Mouse (Mus musculus): Measurements from ENCODE around the gene Gm44965. TPM values are rescaled to one million over a fixed set of nuclear protein-coding genes. Genes with fewer than 3 reads are reported as not detected.

Gene Gm44965
- not detected in 2 replicates for polyA plus RNA-seq (2015; fragmentation: Nextera tagmentation; extraction: Ambion mirVana)

- peak within 1 kb of the TSS; percentile 69 for H3K4me2 ChIP-seq (ENCODE audit: low read depth, low read length)
- peak; percentile 89 for ATAC-seq (ENCODE audit: low read depth)
- H3K27ac ChIP-seq (ENCODE audit: low read length), result peak within 1 kb of the TSS; percentile 76
- peaks cover 9% of the 10 kb centered on the region for H3K4me1 ChIP-seq (ENCODE audit: control insufficient read depth, low read depth, low read length)
- WGBS (ENCODE audit: insufficient replicate concordance), result 8% methylated on average over 45 of the region's 45 CpGs
- peak within 1 kb of the TSS; percentile 70 for H3K4me3 ChIP-seq (ENCODE audit: low read depth, low read length)
- H3K9ac ChIP-seq (ENCODE audit: low read depth, low read length), result peak within 1 kb of the TSS; percentile 70
- peaks cover 23% of the 10 kb centered on the region for H3K36me3 ChIP-seq (ENCODE audit: control insufficient read depth, insufficient read depth)
- H3K9me3 ChIP-seq (replicated peaks; ENCODE audit: control insufficient read depth, low read length), result no peaks in the 10 kb centered on the region
- no peaks in the 10 kb centered on the region for H3K27me3 ChIP-seq (ENCODE audit: control insufficient read depth, insufficient read depth, low read depth, low read length)
These were observed at the start of gene Gm44965, which contains the start of gene Repin1 for GRCm38 (mm10) chr6:48593158-48594042. Gm44965 (plus strand) TSS chr6:48593941. Repin1 (plus strand) TSS chr6:48593883.

- 55% methylated on average over 5 of the region's 5 CpGs for WGBS (ENCODE audit: insufficient replicate concordance)
- no peak for ATAC-seq (ENCODE audit: low read depth)
- no peak overlapping the region for H3K4me2 ChIP-seq (ENCODE audit: low read depth, low read length)
- no peak overlapping the region for H3K4me3 ChIP-seq (ENCODE audit: low read depth, low read length)
- H3K27me3 ChIP-seq (ENCODE audit: control insufficient read depth, insufficient read depth, low read depth, low read length), result no peaks in the 10 kb centered on the region
- H3K4me1 ChIP-seq (ENCODE audit: control insufficient read depth, low read depth, low read length), result no peaks in the 10 kb centered on the region
- H3K36me3 ChIP-seq (ENCODE audit: control insufficient read depth, insufficient read depth), result no peaks in the 10 kb centered on the region
- no peak overlapping the region for H3K9ac ChIP-seq (ENCODE audit: low read depth, low read length)
- H3K27ac ChIP-seq (ENCODE audit: low read length), result no peak overlapping the region
- H3K9me3 ChIP-seq (replicated peaks; ENCODE audit: control insufficient read depth, low read length), result no peaks in the 10 kb centered on the region
These were observed 48.5 kb upstream of the Gm44965 start for GRCm38 (mm10) chr6:48545251-48545650.

- H3K4me1 ChIP-seq (ENCODE audit: control insufficient read depth, low read depth, low read length), result no peaks in the 10 kb centered on the region
- no peak for ATAC-seq (ENCODE audit: low read depth)
- H3K9ac ChIP-seq (ENCODE audit: low read depth, low read length), result no peak overlapping the region
- H3K36me3 ChIP-seq (ENCODE audit: control insufficient read depth, insufficient read depth), result no peaks in the 10 kb centered on the region
- H3K4me2 ChIP-seq (ENCODE audit: low read depth, low read length), result no peak overlapping the region
- no peak overlapping the region for H3K4me3 ChIP-seq (ENCODE audit: low read depth, low read length)
- no peak overlapping the region for H3K27ac ChIP-seq (ENCODE audit: low read length)
- WGBS (ENCODE audit: insufficient replicate concordance), result 11% methylated on average over 1 of the region's 1 CpGs
- no peaks in the 10 kb centered on the region for H3K27me3 ChIP-seq (ENCODE audit: control insufficient read depth, insufficient read depth, low read depth, low read length)
- no peaks in the 10 kb centered on the region for H3K9me3 ChIP-seq (replicated peaks; ENCODE audit: control insufficient read depth, low read length)
These were observed 47.5 kb upstream of the Gm44965 start for GRCm38 (mm10) chr6:48546271-48546670.

- Histone ChIP-seq H3K36me3 (ENCODE audit: control insufficient read depth, insufficient read depth) (no peaks in the 10 kb centered on the region), H3K4me2 (ENCODE audit: low read depth, low read length) (no peak overlapping the region), H3K4me3 (ENCODE audit: low read depth, low read length) (no peak overlapping the region), H3K4me1 (ENCODE audit: control insufficient read depth, low read depth, low read length) (no peaks in the 10 kb centered on the region), H3K9me3 (replicated peaks; ENCODE audit: control insufficient read depth, low read length) (no peaks in the 10 kb centered on the region), H3K27me3 (ENCODE audit: control insufficient read depth, insufficient read depth, low read depth, low read length) (no peaks in the 10 kb centered on the region), H3K9ac (ENCODE audit: low read depth, low read length) (no peak overlapping the region), H3K27ac (ENCODE audit: low read length) (no peak overlapping the region)
- WGBS (ENCODE audit: insufficient replicate concordance), result 55% methylated on average over 4 of the region's 4 CpGs
- ATAC-seq (ENCODE audit: low read depth), result no peak
These were observed 46.9 kb upstream of the Gm44965 start for GRCm38 (mm10) chr6:48546858-48547257.

GRCm38 (mm10) chr6:48548314-48548713 is 45.4 kb upstream of the Gm44965 start:
- no peak for ATAC-seq (ENCODE audit: low read depth)
- Histone ChIP-seq H3K9me3 (replicated peaks; ENCODE audit: control insufficient read depth, low read length) (no peaks in the 10 kb centered on the region), H3K9ac (ENCODE audit: low read depth, low read length) (no peak overlapping the region), H3K27me3 (ENCODE audit: control insufficient read depth, insufficient read depth, low read depth, low read length) (no peaks in the 10 kb centered on the region), H3K4me1 (ENCODE audit: control insufficient read depth, low read depth, low read length) (no peaks in the 10 kb centered on the region), H3K27ac (ENCODE audit: low read length) (no peak overlapping the region), H3K4me2 (ENCODE audit: low read depth, low read length) (no peak overlapping the region), H3K36me3 (ENCODE audit: control insufficient read depth, insufficient read depth) (no peaks in the 10 kb centered on the region), H3K4me3 (ENCODE audit: low read depth, low read length) (no peak overlapping the region)
- 59% methylated on average over 6 of the region's 6 CpGs for WGBS (ENCODE audit: insufficient replicate concordance)

GRCm38 (mm10) chr6:48552918-48553317 is 40.8 kb upstream of the Gm44965 start:
- WGBS (ENCODE audit: insufficient replicate concordance), result 43% methylated on average over 4 of the region's 4 CpGs
- Histone ChIP-seq H3K4me3 (ENCODE audit: low read depth, low read length) (no peak overlapping the region), H3K4me2 (ENCODE audit: low read depth, low read length) (no peak overlapping the region), H3K4me1 (ENCODE audit: control insufficient read depth, low read depth, low read length) (no peaks in the 10 kb centered on the region), H3K36me3 (ENCODE audit: control insufficient read depth, insufficient read depth) (no peaks in the 10 kb centered on the region), H3K9ac (ENCODE audit: low read depth, low read length) (no peak overlapping the region), H3K9me3 (replicated peaks; ENCODE audit: control insufficient read depth, low read length) (no peaks in the 10 kb centered on the region), H3K27ac (ENCODE audit: low read length) (no peak overlapping the region), H3K27me3 (ENCODE audit: control insufficient read depth, insufficient read depth, low read depth, low read length) (no peaks in the 10 kb centered on the region)
- ATAC-seq (ENCODE audit: low read depth), result no peak

- Histone ChIP-seq H3K36me3 (ENCODE audit: control insufficient read depth, insufficient read depth) (no peaks in the 10 kb centered on the region), H3K9me3 (replicated peaks; ENCODE audit: control insufficient read depth, low read length) (no peaks in the 10 kb centered on the region), H3K27ac (ENCODE audit: low read length) (peak overlapping the region; percentile 89; the same call in 1 of the 2 replicates), H3K9ac (ENCODE audit: low read depth, low read length) (no peak overlapping the region), H3K4me1 (ENCODE audit: control insufficient read depth, low read depth, low read length) (no peaks in the 10 kb centered on the region), H3K4me2 (ENCODE audit: low read depth, low read length) (peak overlapping the region; percentile 51; the same call in 1 of the 2 replicates), H3K27me3 (ENCODE audit: control insufficient read depth, insufficient read depth, low read depth, low read length) (no peaks in the 10 kb centered on the region), H3K4me3 (ENCODE audit: low read depth, low read length) (no peak overlapping the region)
- 63% methylated on average over 4 of the region's 4 CpGs for WGBS (ENCODE audit: insufficient replicate concordance)
- ATAC-seq (ENCODE audit: low read depth), result no peak
These were observed 39.9 kb upstream of the Gm44965 start for GRCm38 (mm10) chr6:48553819-48554218.

GRCm38 (mm10) chr6:48554280-48555103 is 39.2 kb upstream of the Gm44965 start, which contains the start of gene Lrrc61:
Lrrc61 (plus strand) TSS chr6:48554796.
- Histone ChIP-seq H3K9me3 (replicated peaks; ENCODE audit: control insufficient read depth, low read length) (no peaks in the 10 kb centered on the region), H3K4me2 (ENCODE audit: low read depth, low read length) (peak within 1 kb of the TSS; percentile 51), H3K4me3 (ENCODE audit: low read depth, low read length) (peak within 1 kb of the TSS; percentile 58), H3K27ac (ENCODE audit: low read length) (peak within 1 kb of the TSS; percentile 89), H3K4me1 (ENCODE audit: control insufficient read depth, low read depth, low read length) (no peaks in the 10 kb centered on the region), H3K27me3 (ENCODE audit: control insufficient read depth, insufficient read depth, low read depth, low read length) (no peaks in the 10 kb centered on the region), H3K9ac (ENCODE audit: low read depth, low read length) (peak within 1 kb of the TSS; percentile 3), H3K36me3 (ENCODE audit: control insufficient read depth, insufficient read depth) (no peaks in the 10 kb centered on the region)
- peak; percentile 93 for ATAC-seq (ENCODE audit: low read depth)
- under 1% methylated on average over 39 of the region's 39 CpGs for WGBS (ENCODE audit: insufficient replicate concordance)

All from liver, embryonic 16.5 days (tissue).